Mouse (Mus musculus) gastrocnemius, postnatal 36 days (tissue): ENCODE results near the gene Izumo4. TPM values are rescaled to one million over a fixed set of nuclear protein-coding genes. Genes with fewer than 3 reads are reported as not detected.

Experiments
- DNase-seq, 2 experiments: peaks; one replicate each; pipeline ENCODE4 v3.0.0; 2022
- intact Hi-C: fragments of 180-260 bp; cut with DNase I; formaldehyde crosslinking; loops from one replicate; pipeline ENCODE4 v1.15.1; 2025
- total RNA-seq, 2 experiments: library from RNA; stranded (reverse); gene quantifications; 2 replicates each; pipeline ENCODE4 v1.2.3; 2021

Gene Izumo4
- total RNA-seq, 2 experiments from 2014 or later = 1.2 to 2.7 TPM

DNA sequence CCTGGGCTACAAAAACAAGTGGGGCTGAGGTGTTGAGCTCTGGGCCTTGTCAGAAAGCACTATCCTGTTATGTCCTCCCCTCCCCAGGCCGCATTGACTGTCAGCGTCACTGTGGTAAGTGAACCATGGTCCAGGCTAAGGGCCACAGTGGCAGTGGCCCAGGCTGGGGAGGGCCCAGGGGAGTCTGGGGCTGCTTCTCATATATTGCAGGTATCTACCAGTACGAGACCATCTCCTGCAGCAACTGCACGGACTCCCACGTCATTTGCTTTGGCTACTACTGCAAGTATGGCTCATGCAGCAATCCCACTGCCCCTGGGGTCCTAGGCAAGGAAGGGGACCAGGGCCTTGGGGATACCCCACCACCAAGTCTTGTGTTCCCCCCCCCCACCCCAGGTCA, 1.7 kb downstream of the Izumo4 start:
- DNase-seq = no peak

DNA sequence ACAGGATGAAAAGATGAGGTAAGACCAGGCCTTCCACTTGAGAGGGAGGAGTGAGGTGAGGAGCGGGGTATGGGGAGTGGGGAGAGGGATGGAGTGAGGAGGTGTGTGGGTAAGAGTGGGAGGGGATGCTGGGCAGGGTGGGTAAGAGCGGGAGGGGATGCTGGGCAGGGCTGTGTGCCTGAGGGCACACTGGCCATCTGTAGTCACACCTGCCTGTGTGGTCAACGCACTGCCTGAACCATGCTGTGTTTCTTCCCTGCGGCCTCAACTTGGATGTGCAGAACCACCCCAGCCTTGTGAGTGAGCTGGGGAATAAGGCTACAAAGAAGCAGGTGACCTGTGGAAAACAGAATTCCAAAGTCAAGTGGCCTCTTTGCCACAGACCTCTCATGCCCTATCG, 2.4 kb downstream of the Izumo4 start:
- intact Hi-C loops = loop anchor here (10.0 kb wide), 1 partner anchor 270 kb away; the partner anchor contains the start of gene Tcf3
- DNase-seq = no peak

More for the DNA sequence above, 1.7 kb downstream of the Izumo4 start:
- intact Hi-C loops = loop anchor here (10.0 kb wide), 1 partner anchor 269 kb away; the partner anchor contains the start of gene Tcf3

DNA sequence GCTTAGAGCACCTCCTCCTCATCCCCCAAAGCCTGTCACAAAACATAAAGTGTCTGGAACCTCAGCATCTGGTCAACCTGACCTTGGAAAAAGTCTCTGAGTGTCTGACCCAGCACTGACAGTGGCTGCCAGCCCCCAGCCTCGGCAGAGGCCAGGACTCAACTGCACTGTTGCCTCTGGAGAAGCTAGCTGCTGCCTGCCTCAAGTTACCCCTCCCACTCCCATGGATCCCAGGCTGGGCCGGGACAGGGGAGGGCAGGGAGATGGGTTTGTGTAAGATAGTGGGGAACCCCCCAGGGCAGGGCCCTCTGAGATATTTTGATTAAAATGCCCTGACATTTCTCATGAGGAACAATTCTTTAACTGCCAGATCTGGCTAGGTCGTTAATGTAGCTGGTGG, 3.0 kb downstream of the Izumo4 start:
- DNase-seq = no peak
- intact Hi-C loops = loop anchor here (10.0 kb wide), 1 partner anchor 270 kb away; the partner anchor contains the start of gene Tcf3

- intact Hi-C loops = loop anchor here (10.0 kb wide), 1 partner anchor 271 kb away; the partner anchor contains the start of gene Tcf3
- DNase-seq = no peak
These were observed 3.5 kb downstream of the Izumo4 start for GRCm38 (mm10) chr10:80705479-80705878.

DNA sequence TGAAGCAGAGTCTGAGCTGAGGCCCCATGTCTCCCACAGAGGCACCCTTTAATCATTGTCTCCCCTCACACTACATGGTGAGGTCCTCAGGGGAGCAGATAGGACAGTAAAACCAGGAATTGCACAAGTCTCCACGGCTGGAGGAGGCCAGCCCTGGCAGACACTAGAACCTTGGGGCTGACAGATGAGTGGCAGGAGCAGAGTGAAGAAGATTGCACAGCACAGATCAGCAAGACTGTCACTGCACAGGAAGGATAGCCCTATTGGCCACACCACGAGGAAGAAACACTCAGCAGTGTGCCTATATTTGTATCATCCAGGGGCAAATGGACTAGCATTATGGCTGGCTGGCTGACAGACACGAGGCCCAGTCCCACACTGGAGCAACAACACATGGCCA, 8.8 kb downstream of the Izumo4 start:
- intact Hi-C loops = no loop called here
- DNase-seq = no peak

DNA sequence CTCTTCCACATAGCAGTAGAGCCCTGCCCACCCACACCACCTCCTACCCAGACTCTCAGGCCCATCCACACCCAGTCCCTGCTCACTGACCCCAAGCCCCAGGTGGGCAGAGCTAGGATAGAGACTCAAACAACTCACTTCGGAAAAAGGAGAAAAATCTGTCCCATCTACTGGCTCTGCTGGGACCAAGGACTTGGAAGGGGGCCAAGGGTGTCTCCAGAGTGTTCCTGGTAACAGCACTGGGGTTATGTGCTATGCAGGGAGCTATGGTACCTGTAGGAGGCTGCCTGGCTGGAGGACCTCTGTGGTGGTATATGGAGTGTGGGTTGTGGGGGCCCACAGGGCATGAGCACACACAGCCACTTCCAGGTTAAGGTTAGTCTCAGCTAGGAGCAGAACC, 15.3 kb downstream of the Izumo4 start:
- no peak for DNase-seq
- intact Hi-C loops = no loop called here

GRCm38 (mm10) chr10:80727369-80728127, 25.6 kb downstream of the Izumo4 start:
- intact Hi-C loops = no loop called here
- DNase-seq = no peak

DNA sequence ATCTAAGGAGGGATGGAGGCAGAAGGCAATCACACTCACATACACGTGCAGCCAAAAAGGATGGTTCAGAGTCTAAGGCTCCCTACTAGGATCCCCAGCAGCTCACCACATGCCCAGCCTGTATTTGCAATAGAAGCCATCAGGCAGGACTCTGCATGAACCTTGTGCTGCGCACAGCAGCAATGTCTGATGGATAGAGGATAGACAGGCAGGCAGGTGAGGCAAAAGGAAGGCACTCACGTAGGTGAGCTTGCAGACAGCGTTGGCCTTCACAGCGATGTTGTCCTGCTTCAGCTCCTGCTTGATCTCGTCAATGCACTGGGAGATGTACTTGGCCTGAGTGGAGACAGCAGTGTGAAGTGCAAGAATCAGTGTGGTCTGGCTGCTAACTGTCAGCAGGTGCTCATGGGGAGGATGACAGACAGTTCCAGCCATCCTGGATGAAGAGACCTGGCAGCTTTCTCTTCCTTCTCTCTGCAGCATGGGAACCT, 30.7 kb downstream of the Izumo4 start:
- intact Hi-C loops = no loop called here
- no peak for DNase-seq

DNA sequence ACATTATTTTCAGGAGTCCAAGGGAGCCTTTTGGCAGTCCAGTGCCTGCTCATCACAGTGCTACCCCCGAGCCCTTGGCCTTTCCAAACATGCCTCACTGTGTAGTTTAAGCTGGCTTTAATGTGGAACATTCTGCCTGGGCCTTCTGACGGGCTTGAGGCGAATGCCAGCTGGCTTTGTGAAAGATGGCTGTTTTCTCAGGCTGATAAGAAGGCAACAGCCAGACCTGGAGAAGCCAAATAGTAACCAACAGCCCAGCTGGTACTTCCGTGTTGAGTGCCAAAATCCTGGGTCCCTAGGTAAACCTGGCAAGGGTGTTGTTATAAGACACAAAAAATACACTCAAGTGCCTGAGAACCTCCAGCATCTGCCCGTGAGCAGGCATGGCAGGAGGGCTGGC, 34.7 kb downstream of the Izumo4 start:
- intact Hi-C loops = no loop called here
- no peak for DNase-seq

DNA sequence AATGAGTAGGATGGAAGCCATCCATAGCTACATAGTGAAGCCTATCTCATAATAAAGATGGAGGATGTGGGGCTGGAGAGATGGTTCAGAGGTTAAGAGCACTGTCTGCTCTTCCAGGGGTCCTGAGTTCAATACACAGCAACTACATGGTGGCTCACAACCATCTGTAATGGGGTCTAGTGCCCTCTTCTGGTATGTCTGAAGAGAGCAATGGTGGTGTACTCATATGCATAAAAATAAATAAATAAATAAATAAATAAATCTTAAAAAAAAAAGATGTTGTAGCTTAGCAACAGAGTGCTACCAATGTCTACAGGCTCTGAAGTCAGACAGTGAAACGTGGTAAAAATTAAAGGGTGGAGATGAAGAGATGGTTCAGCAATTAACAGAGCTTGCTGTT, 36.7 kb downstream of the Izumo4 start:
- intact Hi-C loops = no loop called here
- DNase-seq = no peak

- no peak for DNase-seq
- intact Hi-C loops = no loop called here
These were observed 39.2 kb downstream of the Izumo4 start for GRCm38 (mm10) chr10:80741146-80741545.

- intact Hi-C loops = no loop called here
- DNase-seq = no peak
These were observed 39.7 kb downstream of the Izumo4 start for GRCm38 (mm10) chr10:80741634-80742179.

DNA sequence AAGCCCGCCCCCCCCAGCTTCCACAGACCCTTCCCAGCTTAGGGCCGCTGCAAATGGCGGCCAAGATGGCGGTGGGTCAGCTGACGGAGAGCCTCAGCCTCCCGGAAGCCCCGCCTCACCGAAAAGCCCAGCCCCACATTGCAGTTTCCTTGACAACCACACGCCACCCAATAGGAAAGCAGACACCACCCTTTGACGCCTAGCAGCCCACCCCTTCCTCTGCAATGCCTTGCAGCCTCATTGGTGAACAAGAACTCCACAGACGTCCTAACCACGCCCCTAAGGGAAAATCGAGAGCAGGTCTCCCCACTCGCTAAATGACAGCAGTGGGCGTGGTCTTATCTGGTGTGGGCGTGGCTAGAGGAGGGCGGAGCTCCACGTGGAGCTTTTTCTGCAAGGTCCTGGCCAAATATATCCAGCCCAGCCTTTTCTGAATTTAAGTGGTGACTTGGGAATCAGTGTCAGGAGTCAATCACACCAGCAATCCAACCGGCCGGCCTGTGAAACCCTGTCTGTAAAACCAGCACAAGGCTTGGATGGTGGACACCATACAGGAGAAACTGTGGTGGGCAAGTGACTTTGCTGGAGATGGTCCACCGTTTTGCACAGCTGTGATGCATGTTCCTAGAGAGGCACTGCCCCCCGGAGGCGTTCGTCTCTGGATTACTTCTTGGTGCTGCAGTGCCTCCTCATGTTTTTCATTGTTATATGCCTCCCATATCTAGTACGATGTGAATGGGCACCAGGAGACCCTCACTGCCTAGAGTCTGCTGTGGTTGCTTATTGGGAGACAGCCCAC, 40.4 kb downstream of the Izumo4 start, which contains the start of gene Ap3d1:
TSS of gene Ap3d1 (minus strand) at position 85 of the 799 bp plus-strand sequence.
- intact Hi-C loops = no loop called here
- DNase-seq = peak; percentile 96 to 97

DNA sequence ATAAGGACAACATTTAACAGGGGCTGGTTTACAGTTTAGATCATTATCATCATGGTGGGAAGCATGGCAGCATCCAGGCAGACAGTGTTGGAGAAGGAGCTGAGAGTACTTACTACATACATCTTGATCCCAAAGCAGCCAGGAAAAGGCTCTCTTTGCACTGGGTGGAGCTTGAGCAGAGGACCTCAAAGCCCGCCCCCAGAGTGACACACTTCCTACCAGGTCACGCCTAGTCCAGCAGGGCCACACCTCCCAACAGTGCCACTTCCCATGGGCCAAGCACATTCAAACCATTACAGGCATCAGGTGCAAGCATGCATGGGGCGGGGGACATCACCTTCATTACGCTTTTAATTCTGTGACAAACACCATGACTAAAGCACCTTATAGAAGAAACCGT, 42.3 kb downstream of the Izumo4 start:
- DNase-seq = peak in 1 of 2 experiments; percentile 30
- intact Hi-C loops = no loop called here

- intact Hi-C loops = loop anchor here (5.0 kb wide), 3 partner anchors 35 to 245 kb away; no protein-coding TSS in a partner anchor
These were observed 45.4 kb downstream of the Izumo4 start for GRCm38 (mm10) chr10:80747410-80747809.

DNA sequence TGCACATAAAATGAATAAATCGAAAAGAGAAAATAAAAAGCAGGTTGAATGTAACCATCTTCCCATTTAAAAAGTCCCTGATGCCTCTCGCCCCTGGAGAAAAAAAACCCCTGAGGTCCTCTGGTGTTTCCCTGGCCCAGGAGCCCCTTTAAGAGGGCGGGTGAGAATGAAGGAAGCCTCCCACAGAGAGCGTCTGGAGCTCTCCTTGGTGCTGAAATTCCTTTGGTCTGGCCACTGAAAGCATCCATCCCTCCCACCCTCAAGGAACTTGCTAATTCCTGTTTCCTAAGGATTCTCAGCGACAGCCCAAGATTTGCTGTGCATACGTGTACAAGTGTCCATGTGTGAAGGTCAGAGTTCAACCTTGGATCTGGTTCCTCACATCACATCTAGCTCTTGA, 46.6 kb downstream of the Izumo4 start:
- intact Hi-C loops = loop anchor here (2.0 to 5.0 kb wide), 4 partner anchors 34 to 244 kb away; no protein-coding TSS in a partner anchor

More at GRCm38 (mm10) chr10:80747410-80747809, 45.4 kb downstream of the Izumo4 start:
- peak; percentile 58 to 68 for DNase-seq

DNA sequence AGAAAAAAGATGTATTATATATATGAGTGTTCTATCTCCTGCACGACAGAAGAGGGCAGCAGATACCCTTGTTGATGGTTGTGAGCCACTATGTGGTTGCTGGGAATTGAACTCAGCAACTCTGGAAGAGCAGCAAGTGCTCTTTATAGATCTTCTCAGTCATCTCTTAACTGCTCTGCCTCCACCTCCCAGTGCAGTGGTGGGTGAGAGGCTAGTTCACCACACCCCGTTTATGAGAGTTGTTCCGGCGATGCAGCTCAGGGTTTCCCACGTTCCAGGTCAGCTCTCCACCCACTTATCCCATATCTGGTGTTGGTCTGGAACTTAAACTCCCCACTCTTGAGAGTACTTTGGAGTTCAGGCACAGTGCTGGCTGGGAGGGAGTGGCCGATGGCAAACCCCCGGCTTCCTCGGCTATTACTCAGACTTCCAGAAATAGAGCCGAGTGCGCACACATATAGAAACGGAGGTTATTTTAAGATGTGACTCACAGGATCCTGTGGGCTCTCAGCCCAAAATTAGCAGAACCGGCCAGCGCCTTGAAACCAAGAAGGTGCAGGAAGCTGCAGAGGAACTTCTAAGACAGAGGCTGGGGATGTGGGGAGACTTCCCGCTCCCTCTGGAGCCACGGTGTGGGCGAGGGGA, 49.3 kb downstream of the Izumo4 start:
- DNase-seq = peak; percentile 48 to 56
- intact Hi-C loops = no loop called here

More for the DNA sequence above, 46.6 kb downstream of the Izumo4 start:
- peak in 1 of 2 experiments; percentile 42 for DNase-seq

DNA sequence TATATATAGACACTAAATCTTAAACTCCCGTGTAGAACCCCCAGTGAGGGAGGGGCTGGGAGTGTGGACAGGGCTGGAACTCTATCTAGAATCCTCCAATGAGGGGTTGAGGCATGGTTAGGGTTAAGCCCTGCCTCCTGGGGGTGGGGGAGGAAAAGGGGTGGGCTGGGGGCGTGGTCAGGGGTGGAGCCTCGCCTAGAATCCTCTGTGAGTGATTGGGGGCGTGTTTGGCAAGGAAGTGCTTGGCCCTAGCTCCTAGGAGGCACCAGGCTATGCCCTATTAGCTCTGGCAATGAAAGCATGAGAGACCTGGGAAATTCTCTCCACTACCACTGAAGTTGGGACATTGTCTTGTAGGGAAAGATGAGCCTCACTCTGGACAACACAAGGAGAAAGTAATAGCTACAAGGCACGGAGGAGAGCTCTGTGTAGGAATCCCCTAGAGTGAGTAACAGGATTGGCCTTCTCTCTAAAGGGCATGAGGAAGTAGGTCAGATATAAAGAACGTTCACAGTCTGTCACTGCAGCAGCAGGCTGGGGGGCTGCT, 50.2 kb downstream of the Izumo4 start:
- peak; percentile 63 to 68 for DNase-seq
- intact Hi-C loops = no loop called here

DNA sequence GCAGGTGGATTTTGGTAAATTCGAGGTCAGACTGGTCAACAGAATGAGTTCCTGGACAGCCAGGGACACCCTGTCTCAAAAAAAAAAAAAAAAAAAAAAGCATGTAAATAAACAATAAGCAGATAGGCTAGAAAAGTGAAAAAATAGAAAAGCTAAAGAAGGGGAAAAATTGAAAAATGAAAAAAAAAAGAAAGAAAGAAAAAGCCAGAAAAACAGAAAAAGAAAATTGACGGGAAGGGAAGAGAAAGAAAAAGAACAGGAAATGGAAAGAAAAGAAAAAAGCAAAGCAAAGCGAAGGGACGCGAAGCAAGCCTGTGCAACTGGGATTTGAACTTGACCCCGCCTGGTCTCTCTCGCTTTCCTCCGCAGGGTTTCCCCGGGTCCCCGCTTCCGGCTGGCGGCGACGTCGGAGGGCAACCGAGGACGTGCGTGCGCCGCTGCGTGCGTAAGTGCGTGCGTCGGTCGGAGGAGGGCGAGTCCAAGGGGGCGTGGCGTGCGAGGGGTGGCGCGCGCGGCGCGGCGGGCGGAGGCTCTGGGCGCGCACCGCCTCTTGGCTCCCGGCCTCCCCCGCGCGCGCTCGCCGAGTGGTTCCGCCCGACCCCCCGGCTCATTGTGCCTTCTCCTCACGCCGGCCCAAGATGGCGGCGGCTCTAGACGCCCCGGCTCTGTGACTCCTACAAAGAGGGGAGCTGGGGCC, 52.8 kb downstream of the Izumo4 start, which contains the start of gene Dot1l:
TSS of gene Dot1l (plus strand) at position 613 of the 697 bp plus-strand sequence.
- intact Hi-C loops = no loop called here
- DNase-seq = peak; percentile 95 to 98
